Mouse (Mus musculus) adrenal gland, adult (tissue): ENCODE data around the gene Eps8l3.

Source experiments
- DNase-seq, 2 experiments: peaks; one replicate each; pipeline ENCODE4 v3.0.0; 2022 to 2023; ENCODE audit warnings: low spot score in 1 of 2; ENCODE audit not compliant: inconsistent age in 2 of 2

Eps8l3 gene

GRCm38 (mm10) chr3:107940524-107940923, 63.5 kb downstream of the Eps8l3 start:
- no peak for DNase-seq

- DNase-seq = peak in 1 of 2 experiments; percentile 78
Measured at GRCm38 (mm10) chr3:107941261-107941660, 64.2 kb downstream of the Eps8l3 start.
